9 mouse cellular contexts compared by ENCODE assay signal in genomic region chr4:88350910-88351309, GRCm38 (mm10).
DNase-seq lines count a peak whose midpoint lies in the region; ATAC-seq lines count a peak whose summit lies in the region.
"Had no signal": no experiment of that assay in that cellular context is flagged by ENCODE, and none has a peak within 500 bp of the region (broad histone marks: within the 10 kb centered on the region; RNA-seq: fewer than 3 reads in every experiment).

No protein-coding gene starts in this region.

- H3K9me3 ChIP-seq in forebrain, embryonic 15.5 days, result no peaks in the 10 kb centered on the region
- H3K9me3 ChIP-seq in hindbrain, embryonic 12.5 days (replicated peaks), result no peaks in the 10 kb centered on the region

- H3K4me1 ChIP-seq in forebrain, embryonic 15.5 days, result peaks cover 7% of the 10 kb centered on the region; the same call in 1 of the 2 replicates
- H3K4me1 ChIP-seq in hindbrain, embryonic 12.5 days, result no peaks in the 10 kb centered on the region

- peak; percentile 87 for ATAC-seq in cerebellum, adult (ENCODE audit: insufficient number of reproducible peaks, low FRiP score, low TSS enrichment)
- ATAC-seq in forebrain, embryonic 15.5 days (replicated peaks), result peak; percentile 92
- ATAC-seq in hindbrain, embryonic 12.5 days (ENCODE audit: low FRiP score), result peak; percentile 89

- H3K27ac ChIP-seq in forebrain, embryonic 15.5 days (replicated peaks), result no peak overlapping the region
- H3K27ac ChIP-seq in hindbrain, embryonic 12.5 days, result no peak overlapping the region
- H3K27ac ChIP-seq: macrophage had no signal

- no peak overlapping the region for H3K4me3 ChIP-seq in forebrain, embryonic 15.5 days
- no peak overlapping the region for H3K4me3 ChIP-seq in hindbrain, embryonic 12.5 days

- no peak overlapping the region for H3K9ac ChIP-seq in forebrain, embryonic 15.5 days (replicated peaks)
- no peak overlapping the region for H3K9ac ChIP-seq in hindbrain, embryonic 12.5 days

- H3K4me2 ChIP-seq in forebrain, embryonic 15.5 days (replicated peaks), result no peak overlapping the region
- no peak overlapping the region for H3K4me2 ChIP-seq in hindbrain, embryonic 12.5 days (replicated peaks)

- WGBS in forebrain, embryonic 15.5 days, result 4% methylated on average over 4 of the region's 4 CpGs
- 5% methylated on average over 4 of the region's 4 CpGs for WGBS in hindbrain, embryonic 12.5 days

- H3K27me3 ChIP-seq in forebrain, embryonic 15.5 days, result no peaks in the 10 kb centered on the region
- no peaks in the 10 kb centered on the region for H3K27me3 ChIP-seq in hindbrain, embryonic 12.5 days

- H3K36me3 ChIP-seq in forebrain, embryonic 15.5 days, result no peaks in the 10 kb centered on the region
- no peaks in the 10 kb centered on the region for H3K36me3 ChIP-seq in hindbrain, embryonic 12.5 days

- peak; percentile 79 for DNase-seq in MN1 (ENCODE audit: low spot score)
- DNase-seq in layer of hippocampus, adult 9-10 months (ENCODE audit: low spot score), result peak; percentile 84
- DNase-seq in lung, postnatal 10 days, result peak; percentile 76
- peak; percentile 96 for DNase-seq in retina, embryonic 14.5 days (ENCODE audit: low spot score)
- DNase-seq in thymus, postnatal 4 days, result peak; percentile 58
